Comparison of ENCODE assay signal across 8 mouse cellular contexts in genomic region chr12:104426915-104427314, GRCm38 (mm10). TPM values are rescaled to one million over a fixed set of nuclear protein-coding genes. Genes with fewer than 3 reads are reported as not detected.
DNase-seq lines count a peak whose midpoint lies in the region; ATAC-seq lines count a peak whose summit lies in the region.

No protein-coding gene starts in this region.

- ATAC-seq in common myeloid progenitor, adult 5-6 weeks (replicated peaks; ENCODE audit: low read depth, poor library complexity, severe bottlenecking) = peak; percentile 91
- peak; percentile 86 for ATAC-seq in megakaryocyte progenitor cell, adult 5-6 weeks (replicated peaks; ENCODE audit: poor library complexity)

- DNase-seq in layer of hippocampus, postnatal 10 days (ENCODE audit: low spot score in 2 of 2) = peak; percentile 43 to 48
- DNase-seq in layer of hippocampus, adult 9-11 months = no peak
- DNase-seq in Muller cell, postnatal 12 days (ENCODE audit: inconsistent ontology term) = peak; percentile 48
- DNase-seq in hindlimb bud, embryonic 11.5 days (ENCODE audit: extremely low spot score, low read depth, low spot score) = peak; percentile 50
- DNase-seq in thymus, postnatal 4 days = peak; percentile 65
- DNase-seq in ovary, adult 18-20 months (ENCODE audit: low spot score) = no peak

RNA-seq across cellular contexts. Expression of gene Serpina3n, which starts 20.4 kb away (rescaled TPM):
- 10 to 100 TPM; 23.3 to 28.2 TPM for total RNA-seq in layer of hippocampus, postnatal 10 days (2021)
- not detected in 2 replicates for total RNA-seq in common myeloid progenitor, adult 5-6 weeks (2017)
- total RNA-seq in megakaryocyte progenitor cell, adult 5-6 weeks (2015) = not detected in 2 replicates
- total RNA-seq in megakaryocyte progenitor cell, adult 5-6 weeks (2017) = not detected in 2 replicates

RNA-seq across cellular contexts. Expression of gene Gsc, which starts 46.2 kb away (rescaled TPM):
- not detected for total RNA-seq in layer of hippocampus, postnatal 10 days (2021)
- not detected in 2 replicates for total RNA-seq in common myeloid progenitor, adult 5-6 weeks (2017)
- total RNA-seq in megakaryocyte progenitor cell, adult 5-6 weeks (2015) = not detected in 2 replicates
- total RNA-seq in megakaryocyte progenitor cell, adult 5-6 weeks (2017) = not detected in 2 replicates

Comparison
In these comparisons a context has a peak if more than half of its experiments do, and no peak if none do; other contexts are left out.
1. DNase-seq: peak in layer of hippocampus, postnatal 10 days (2 of 2), Muller cell, postnatal 12 days (single experiment), hindlimb bud, embryonic 11.5 days (single experiment) and thymus, postnatal 4 days (single experiment); none in layer of hippocampus, adult 9-11 months (single experiment) and ovary, adult 18-20 months (single experiment).
2. RNA of gene Serpina3n, which starts 20.4 kb away (total RNA-seq): 23.3 to 28.2 TPM in layer of hippocampus, postnatal 10 days; not detected in common myeloid progenitor, adult 5-6 weeks and not detected in megakaryocyte progenitor cell, adult 5-6 weeks; every median in the first group is over 10 times any median in the second.